Mouse (Mus musculus) hindbrain, embryonic 12.5 days (tissue): Measurements from ENCODE around the gene Asprv1. TPM values are rescaled to one million over a fixed set of nuclear protein-coding genes. Genes with fewer than 3 reads are reported as not detected.

Experiments used
- polyA plus RNA-seq: library from polyadenylated mRNA; unstranded; fragments of >200 nt; fragmentation: Nextera tagmentation; extraction: Ambion mirVana; gene quantifications from 2 replicates; pipeline ENCODE4 v1.2.1, GENCODE M21; 2016

Gene Asprv1
- polyA plus RNA-seq, 1 experiment from 2014 or later: 0.67 TPM

Other genes starting within 250 kb of the Asprv1 start
- 123 and 125 TPM in 2 replicates for gene Pcyox1, start 231.0 kb upstream of the Asprv1 start, polyA plus RNA-seq
- 349 and 355 TPM in 2 replicates for gene Tia1, start 223.9 kb upstream of the Asprv1 start, polyA plus RNA-seq
- gene Gm44790, start 201.5 kb upstream of the Asprv1 start, polyA plus RNA-seq: not detected in 2 replicates
- 28.1 and 29.7 TPM in 2 replicates for gene C87436, start 189.8 kb upstream of the Asprv1 start, polyA plus RNA-seq
- 557 and 561 TPM in 2 replicates for gene Pcbp1, start 101.8 kb upstream of the Asprv1 start, polyA plus RNA-seq
- 30.1 and 30.4 TPM in 2 replicates for gene Mxd1, start 41.0 kb downstream of the Asprv1 start, polyA plus RNA-seq
- 115 and 125 TPM in 2 replicates for gene Snrnp27, start 56.4 kb downstream of the Asprv1 start, polyA plus RNA-seq
- gene Gmcl1, start 105.2 kb downstream of the Asprv1 start, polyA plus RNA-seq: 63.9 and 64.4 TPM in 2 replicates
- gene Anxa4, start 165.4 kb downstream of the Asprv1 start, polyA plus RNA-seq: 9.9 and 11.3 TPM in 2 replicates
- 37.0 and 47.6 TPM in 2 replicates for gene Aak1, start 221.4 kb downstream of the Asprv1 start, polyA plus RNA-seq